Mouse (Mus musculus) ES-Bruce4 (cell line): ENCODE results near the gene Myo18a. TPM values are rescaled to one million over a fixed set of nuclear protein-coding genes. Genes with fewer than 3 reads are reported as not detected.

ENCODE experiments used
- H3K27ac ChIP-seq: 2 replicates; pipeline ENCODE4 v1.5.1; 2012; ENCODE audit warnings: low read length, inconsistent platforms; ENCODE audit not compliant: insufficient read depth
- H3K27me3 ChIP-seq: 2 replicates; pipeline ENCODE4 v1.6.1; 2012; ENCODE audit warnings: mild to moderate bottlenecking, low read length, inconsistent platforms; ENCODE audit not compliant: control insufficient read depth, poor library complexity, insufficient read depth, severe bottlenecking
- H3K36me3 ChIP-seq: 2 replicates; pipeline ENCODE4 v1.6.1; 2012; ENCODE audit warnings: inconsistent platforms, mild to moderate bottlenecking, low read length, moderate library complexity; ENCODE audit not compliant: control insufficient read depth, poor library complexity, insufficient read depth, severe bottlenecking
- H3K4me1 ChIP-seq: one replicate; pipeline ENCODE4 v1.8.1; 2011; ENCODE audit warnings: low read length; ENCODE audit not compliant: control insufficient read depth, insufficient read depth
- H3K4me3 ChIP-seq: 2 replicates; pipeline ENCODE4 v1.5.1; 2011; ENCODE audit warnings: low read depth, mild to moderate bottlenecking, low read length
- H3K9ac ChIP-seq: 2 replicates; pipeline ENCODE4 v1.6.1; 2012; ENCODE audit warnings: low read depth, mild to moderate bottlenecking, inconsistent platforms; ENCODE audit not compliant: poor library complexity, severe bottlenecking
- H3K9me3 ChIP-seq: replicated peaks from 2 replicates; pipeline ENCODE4 v1.6.1; 2012; ENCODE audit warnings: mild to moderate bottlenecking, low read length, inconsistent platforms; ENCODE audit not compliant: control insufficient read depth, poor library complexity, insufficient read depth, severe bottlenecking
- CTCF ChIP-seq: IDR thresholded peaks from one replicate; pipeline ENCODE4 v1.8.1; 2011; ENCODE audit warnings: low read depth, low read length
- EP300 ChIP-seq: IDR thresholded peaks from 2 replicates; pipeline ENCODE4 v1.6.1; 2011; ENCODE audit warnings: low read depth, low read length; ENCODE audit not compliant: insufficient read depth
- POLR2A ChIP-seq: IDR thresholded peaks from one replicate; pipeline ENCODE4 v1.8.1; 2011; ENCODE audit warnings: low read length; ENCODE audit not compliant: insufficient read depth
- polyA plus RNA-seq: library from polyadenylated mRNA; stranded (reverse); fragments of >200 nt; gene quantifications from 2 replicates; pipeline ENCODE4 v1.2.4, GENCODE M21; 2011; ENCODE audit warnings: low read depth; ENCODE audit not compliant: missing spikeins, insufficient read depth, insufficient read length

The Myo18a gene
- polyA plus RNA-seq = 59.6 and 62.7 TPM in 2 replicates

GRCm38 (mm10) chr11:77762783-77763672 lies at the start of gene Myo18a:
Gene Myo18a (plus strand): TSS chr11:77763246.
- H3K4me3 ChIP-seq = peak within 1 kb of the TSS; percentile 76
- TF ChIP-seq POLR2A = no peak
- peak; percentile 68 for TF ChIP-seq CTCF
- TF ChIP-seq EP300 = no peak
- H3K9ac ChIP-seq = peak within 1 kb of the TSS; percentile 93
- no peaks in the 10 kb centered on the region for H3K27me3 ChIP-seq
- no peaks in the 10 kb centered on the region for H3K36me3 ChIP-seq
- peaks cover 3% of the 10 kb centered on the region for H3K4me1 ChIP-seq
- no peaks in the 10 kb centered on the region for H3K9me3 ChIP-seq
- no peak within 1 kb of the TSS for H3K27ac ChIP-seq

GRCm38 (mm10) chr11:77713736-77714135 lies 49.3 kb upstream of the Myo18a start:
- H3K4me1 ChIP-seq = no peaks in the 10 kb centered on the region
- H3K9me3 ChIP-seq = no peaks in the 10 kb centered on the region
- H3K36me3 ChIP-seq = peaks cover 53% of the 10 kb centered on the region
- H3K27me3 ChIP-seq = no peaks in the 10 kb centered on the region
- no peak overlapping the region for H3K9ac ChIP-seq
- no peak overlapping the region for H3K4me3 ChIP-seq
- TF ChIP-seq POLR2A (no peak), CTCF (no peak), EP300 (no peak)
- peak overlapping the region; percentile 28; the same call in 1 of the 2 replicates for H3K27ac ChIP-seq

GRCm38 (mm10) chr11:77719055-77719454 lies 44.0 kb upstream of the Myo18a start:
- Histone ChIP-seq H3K27me3 (no peaks in the 10 kb centered on the region), H3K4me1 (no peaks in the 10 kb centered on the region), H3K36me3 (peaks cover 18% of the 10 kb centered on the region), H3K9ac (no peak overlapping the region), H3K27ac (no peak overlapping the region), H3K4me3 (no peak overlapping the region), H3K9me3 (no peaks in the 10 kb centered on the region)
- TF ChIP-seq EP300 = no peak
- TF ChIP-seq CTCF = no peak
- TF ChIP-seq POLR2A = no peak

- TF ChIP-seq EP300 (no peak), POLR2A (no peak), CTCF (no peak)
- Histone ChIP-seq H3K36me3 (peaks cover 12% of the 10 kb centered on the region), H3K9ac (no peak overlapping the region), H3K4me1 (no peaks in the 10 kb centered on the region), H3K4me3 (no peak overlapping the region), H3K27me3 (no peaks in the 10 kb centered on the region), H3K9me3 (no peaks in the 10 kb centered on the region), H3K27ac (no peak overlapping the region)
Observed at GRCm38 (mm10) chr11:77721389-77721788, 41.7 kb upstream of the Myo18a start.

- no peaks in the 10 kb centered on the region for H3K4me1 ChIP-seq
- no peaks in the 10 kb centered on the region for H3K9me3 ChIP-seq
- no peaks in the 10 kb centered on the region for H3K36me3 ChIP-seq
- H3K27ac ChIP-seq = no peak overlapping the region
- H3K9ac ChIP-seq = no peak overlapping the region
- H3K27me3 ChIP-seq = no peaks in the 10 kb centered on the region
- H3K4me3 ChIP-seq = no peak overlapping the region
- TF ChIP-seq EP300 = no peak
- TF ChIP-seq CTCF = no peak
- no peak for TF ChIP-seq POLR2A
Observed at GRCm38 (mm10) chr11:77724766-77725165, 38.3 kb upstream of the Myo18a start.

GRCm38 (mm10) chr11:77725183-77725582 lies 37.9 kb upstream of the Myo18a start, which contains the start of gene Cryba1:
Gene Cryba1 (minus strand): TSS chr11:77725283.
- H3K27ac ChIP-seq = no peak within 1 kb of the TSS
- H3K9me3 ChIP-seq = no peaks in the 10 kb centered on the region
- TF ChIP-seq CTCF (no peak), EP300 (no peak), POLR2A (no peak)
- no peaks in the 10 kb centered on the region for H3K27me3 ChIP-seq
- no peak within 1 kb of the TSS for H3K9ac ChIP-seq
- no peak within 1 kb of the TSS for H3K4me3 ChIP-seq
- no peaks in the 10 kb centered on the region for H3K36me3 ChIP-seq
- no peaks in the 10 kb centered on the region for H3K4me1 ChIP-seq
